Mouse (Mus musculus): Measurements from ENCODE around the gene Fbxw4. TPM values are rescaled to one million over a fixed set of nuclear protein-coding genes. Genes with fewer than 3 reads are reported as not detected.

Gene Fbxw4
- polyA plus RNA-seq, 1 experiment from 2014 or later, result 3.3 TPM

- Histone ChIP-seq H3K27me3 (ENCODE audit: control insufficient read depth, insufficient read depth, low read length) (no peaks in the 10 kb centered on the region), H3K36me3 (ENCODE audit: control insufficient read depth, insufficient read depth, low read length) (no peaks in the 10 kb centered on the region; the same call in 1 of the 2 replicates), H3K4me2 (ENCODE audit: low read depth, severe bottlenecking) (no peak overlapping the region), H3K27ac (replicated peaks; ENCODE audit: low read depth, low read length) (no peak overlapping the region), H3K9ac (ENCODE audit: low read length) (no peak overlapping the region), H3K9me3 (ENCODE audit: control insufficient read depth, low read length) (no peaks in the 10 kb centered on the region), H3K4me1 (ENCODE audit: control insufficient read depth, insufficient read depth, low read length) (peaks cover 14% of the 10 kb centered on the region), H3K4me3 (ENCODE audit: low read depth, low read length) (no peak overlapping the region)
- DNase-seq (ENCODE audit: low spot score), result no peak
- WGBS, result 80% methylated on average over 15 of the region's 15 CpGs
- ATAC-seq (ENCODE audit: insufficient number of reproducible peaks, low FRiP score, low TSS enrichment, low read depth), result no peak
Measured at GRCm38 (mm10) chr19:45530200-45530995, 129.7 kb downstream of the Fbxw4 start.

- no peak for DNase-seq (ENCODE audit: low spot score)
- Histone ChIP-seq H3K9ac (ENCODE audit: low read length) (no peak overlapping the region), H3K27me3 (ENCODE audit: control insufficient read depth, insufficient read depth, low read length) (no peaks in the 10 kb centered on the region), H3K27ac (replicated peaks; ENCODE audit: low read depth, low read length) (no peak overlapping the region), H3K36me3 (ENCODE audit: control insufficient read depth, insufficient read depth, low read length) (no peaks in the 10 kb centered on the region; the same call in 1 of the 2 replicates), H3K9me3 (ENCODE audit: control insufficient read depth, low read length) (no peaks in the 10 kb centered on the region), H3K4me2 (ENCODE audit: low read depth, severe bottlenecking) (no peak overlapping the region), H3K4me1 (ENCODE audit: control insufficient read depth, insufficient read depth, low read length) (peaks cover 5% of the 10 kb centered on the region), H3K4me3 (ENCODE audit: low read depth, low read length) (no peak overlapping the region)
- ATAC-seq (ENCODE audit: insufficient number of reproducible peaks, low FRiP score, low TSS enrichment, low read depth), result no peak
- WGBS, result 73% methylated on average over 5 of the region's 5 CpGs
Measured at GRCm38 (mm10) chr19:45529294-45529693, 130.8 kb downstream of the Fbxw4 start.

Other genes with a start within 250 kb of the Fbxw4 start
- gene Poll, start 99.8 kb downstream of the Fbxw4 start, polyA plus RNA-seq (2014; fragmentation: Nextera tagmentation; extraction: Ambion mirVana), result 19.7 and 21.4 TPM in 2 replicates
- gene Gm17018, start 99.7 kb downstream of the Fbxw4 start, polyA plus RNA-seq (2014; fragmentation: Nextera tagmentation; extraction: Ambion mirVana), result 51.6 and 52.0 TPM in 2 replicates
- 42.8 and 46.1 TPM in 2 replicates for gene Fgf8, start 82.6 kb upstream of the Fbxw4 start, polyA plus RNA-seq (2014; fragmentation: Nextera tagmentation; extraction: Ambion mirVana)
- 15.9 and 19.5 TPM in 2 replicates for gene Npm3, start 89.3 kb upstream of the Fbxw4 start, polyA plus RNA-seq (2014; fragmentation: Nextera tagmentation; extraction: Ambion mirVana)
- gene Mgea5, start 123.5 kb upstream of the Fbxw4 start, polyA plus RNA-seq (2014; fragmentation: Nextera tagmentation; extraction: Ambion mirVana), result 65.5 and 75.1 TPM in 2 replicates
- gene Kcnip2, start 155.7 kb upstream of the Fbxw4 start, polyA plus RNA-seq (2014; fragmentation: Nextera tagmentation; extraction: Ambion mirVana), result 0.28 and 0.67 TPM in 2 replicates